Mouse (Mus musculus) embryonic fibroblast, embryonic 13.5 days (primary cell): ENCODE results near the gene Tank.

Experiments
- CTCF ChIP-seq: IDR thresholded peaks from 2 replicates; pipeline ENCODE4 v1.5.1; 2011; ENCODE audit warnings: mild to moderate bottlenecking, control low read depth, low read length, moderate library complexity, borderline replicate concordance; ENCODE audit not compliant: insufficient read depth
- POLR2A ChIP-seq: IDR thresholded peaks from 2 replicates; pipeline ENCODE4 v1.6.1; 2011; ENCODE audit warnings: low read depth, mild to moderate bottlenecking, control low read depth, low read length, moderate library complexity

DNA sequence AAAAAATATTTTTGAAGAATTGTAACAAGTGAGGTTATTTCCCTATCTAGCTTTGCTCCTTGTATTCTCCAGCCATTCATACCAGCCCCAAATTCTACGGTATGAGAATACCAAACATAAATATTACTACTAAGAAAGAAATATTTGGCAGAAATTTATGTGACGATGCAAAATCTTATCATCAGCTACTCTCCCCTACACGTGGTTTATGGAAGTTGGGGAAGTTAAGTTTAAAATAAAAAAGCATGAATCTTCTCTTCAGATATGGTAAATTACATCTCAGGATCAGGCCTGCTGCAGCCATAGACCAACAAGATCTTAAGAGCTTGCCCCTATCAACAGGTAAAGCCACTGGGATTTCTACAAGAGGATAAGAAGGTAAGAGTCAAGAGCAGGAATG is 1.9 kb upstream of the Tank start:
- TF ChIP-seq POLR2A (no peak), CTCF (no peak)
